Mouse (Mus musculus) mesoderm, embryonic 11.5 days (tissue): ENCODE measurements at regions not wholly inside any gene's neighbourhood (a gene's known extent, or its start where the extent isn't known, plus 50 kb on each side); places are given as distances from the start of the nearest gene placed in this dataset.

Experiments used
- DNase-seq: peaks from one replicate; pipeline ENCODE4 v3.0.0-alpha.2; 2012; ENCODE audit warnings: low read depth, low spot score

- no peak for DNase-seq
Observed at GRCm38 (mm10) chr11:111280769-111281168, 214.8 kb downstream of the Kcnj2 start.

- DNase-seq: no peak
Observed at GRCm38 (mm10) chr11:111281237-111282160, 215.5 kb downstream of the Kcnj2 start.

GRCm38 (mm10) chr11:111282283-111282682 lies 216.3 kb downstream of the Kcnj2 start:
- no peak for DNase-seq

GRCm38 (mm10) chr11:111290537-111290936 lies 224.6 kb downstream of the Kcnj2 start:
- DNase-seq: no peak

- peak; percentile 44 for DNase-seq
Observed at GRCm38 (mm10) chr11:111296309-111296721, 230.4 kb downstream of the Kcnj2 start.

GRCm38 (mm10) chr11:111312802-111313201 lies 246.8 kb downstream of the Kcnj2 start:
- no peak for DNase-seq

- DNase-seq: no peak
Observed at GRCm38 (mm10) chr11:111313566-111313965, 247.6 kb downstream of the Kcnj2 start.

GRCm38 (mm10) chr11:111321576-111321975 lies 255.6 kb downstream of the Kcnj2 start:
- DNase-seq: no peak

- DNase-seq: no peak
Observed at GRCm38 (mm10) chr11:111324453-111325010, 258.6 kb downstream of the Kcnj2 start.

GRCm38 (mm10) chr11:111326915-111327314 lies 261.0 kb downstream of the Kcnj2 start:
- no peak for DNase-seq

GRCm38 (mm10) chr11:111328258-111328657 lies 262.3 kb downstream of the Kcnj2 start:
- no peak for DNase-seq

GRCm38 (mm10) chr11:111331592-111331991 lies 265.6 kb downstream of the Kcnj2 start:
- no peak for DNase-seq

- DNase-seq: no peak
Observed at GRCm38 (mm10) chr11:111333021-111333420, 267.1 kb downstream of the Kcnj2 start.

- DNase-seq: no peak
Observed at GRCm38 (mm10) chr11:111347562-111347961, 281.6 kb downstream of the Kcnj2 start.

GRCm38 (mm10) chr11:111350028-111350427 lies 284.1 kb downstream of the Kcnj2 start:
- no peak for DNase-seq

GRCm38 (mm10) chr11:111363363-111363762 lies 297.4 kb downstream of the Kcnj2 start:
- DNase-seq: no peak

GRCm38 (mm10) chr11:111377165-111377564 lies 311.2 kb downstream of the Kcnj2 start:
- no peak for DNase-seq

GRCm38 (mm10) chr11:111379842-111380241 lies 313.9 kb downstream of the Kcnj2 start:
- DNase-seq: no peak

GRCm38 (mm10) chr11:111398706-111399105 lies 332.7 kb downstream of the Kcnj2 start:
- no peak for DNase-seq

GRCm38 (mm10) chr11:111409266-111409665 lies 343.3 kb downstream of the Kcnj2 start:
- DNase-seq: no peak

GRCm38 (mm10) chr11:111424871-111425270 lies 358.9 kb downstream of the Kcnj2 start:
- DNase-seq: no peak

GRCm38 (mm10) chr11:111426715-111427114 lies 360.8 kb downstream of the Kcnj2 start:
- DNase-seq: no peak

GRCm38 (mm10) chr11:111442257-111442656 lies 376.3 kb downstream of the Kcnj2 start:
- no peak for DNase-seq
